Mouse (Mus musculus) C2C12 (cell line): Measurements from ENCODE around the gene Hibadh. TPM values are rescaled to one million over a fixed set of nuclear protein-coding genes. Genes with fewer than 3 reads are reported as not detected.

Experiments used
- H3K27me3 ChIP-seq: one replicate; pipeline ENCODE4 v1.6.1; 2011; ENCODE audit not compliant: control insufficient read depth, insufficient read depth, insufficient read length
- H3K36me3 ChIP-seq: one replicate; pipeline ENCODE4 v1.6.1; 2011; ENCODE audit not compliant: control insufficient read depth, insufficient read depth
- H3K4me3 ChIP-seq: one replicate; pipeline ENCODE4 v1.5.1; 2011; ENCODE audit warnings: mild to moderate bottlenecking, control low read depth; ENCODE audit not compliant: poor library complexity, insufficient read depth, severe bottlenecking
- H3K79me2 ChIP-seq: one replicate; pipeline ENCODE4 v1.6.1; 2011; ENCODE audit not compliant: control insufficient read depth, insufficient read depth
- H3K79me3 ChIP-seq: one replicate; pipeline ENCODE4 v1.6.1; 2011; ENCODE audit warnings: low read depth, control low read depth
- H3ac ChIP-seq: one replicate; pipeline ENCODE3; 2011; ENCODE audit warnings: low read depth; ENCODE audit not compliant: control insufficient read depth, insufficient read length
- CEBPB ChIP-seq: IDR thresholded peaks from one replicate; pipeline ENCODE4 v1.6.1; 2011; ENCODE audit warnings: low read depth, mild to moderate bottlenecking, control low read depth, moderate library complexity
- CTCF ChIP-seq: IDR thresholded peaks from one replicate; pipeline ENCODE4 v1.5.1; 2011; ENCODE audit not compliant: control insufficient read depth, insufficient read depth, insufficient read length
- FOSL1 ChIP-seq: IDR thresholded peaks from one replicate; pipeline ENCODE4 v1.8.0; 2011; ENCODE audit warnings: mild to moderate bottlenecking, low read length; ENCODE audit not compliant: poor library complexity, insufficient read depth, severe bottlenecking
- MAX ChIP-seq: IDR thresholded peaks from one replicate; pipeline ENCODE4 v1.6.1; 2011; ENCODE audit warnings: mild to moderate bottlenecking, control low read depth
- MYOD1 ChIP-seq: IDR thresholded peaks from one replicate; pipeline ENCODE4 v1.6.1; 2011; ENCODE audit warnings: low read depth; ENCODE audit not compliant: control insufficient read depth, insufficient read length
- MYOG ChIP-seq: IDR thresholded peaks from one replicate; pipeline ENCODE4 v1.6.1; 2011; ENCODE audit not compliant: control insufficient read depth, insufficient read length; ENCODE audit errors: extremely low read depth
- USF1 ChIP-seq: IDR thresholded peaks from one replicate; pipeline ENCODE4 v1.6.1; 2011; ENCODE audit warnings: low read depth, mild to moderate bottlenecking, control low read depth, moderate library complexity
- polyA plus RNA-seq: library from polyadenylated mRNA; unstranded; fragments of >200 nt; fragmentation: generic; extraction: Trizol; gene quantifications from one replicate; pipeline ENCODE4 v1.2.1, GENCODE M21; 2012; ENCODE audit warnings: missing spikeins

Gene Hibadh
- polyA plus RNA-seq, 1 experiment: 26.6 TPM

DNA sequence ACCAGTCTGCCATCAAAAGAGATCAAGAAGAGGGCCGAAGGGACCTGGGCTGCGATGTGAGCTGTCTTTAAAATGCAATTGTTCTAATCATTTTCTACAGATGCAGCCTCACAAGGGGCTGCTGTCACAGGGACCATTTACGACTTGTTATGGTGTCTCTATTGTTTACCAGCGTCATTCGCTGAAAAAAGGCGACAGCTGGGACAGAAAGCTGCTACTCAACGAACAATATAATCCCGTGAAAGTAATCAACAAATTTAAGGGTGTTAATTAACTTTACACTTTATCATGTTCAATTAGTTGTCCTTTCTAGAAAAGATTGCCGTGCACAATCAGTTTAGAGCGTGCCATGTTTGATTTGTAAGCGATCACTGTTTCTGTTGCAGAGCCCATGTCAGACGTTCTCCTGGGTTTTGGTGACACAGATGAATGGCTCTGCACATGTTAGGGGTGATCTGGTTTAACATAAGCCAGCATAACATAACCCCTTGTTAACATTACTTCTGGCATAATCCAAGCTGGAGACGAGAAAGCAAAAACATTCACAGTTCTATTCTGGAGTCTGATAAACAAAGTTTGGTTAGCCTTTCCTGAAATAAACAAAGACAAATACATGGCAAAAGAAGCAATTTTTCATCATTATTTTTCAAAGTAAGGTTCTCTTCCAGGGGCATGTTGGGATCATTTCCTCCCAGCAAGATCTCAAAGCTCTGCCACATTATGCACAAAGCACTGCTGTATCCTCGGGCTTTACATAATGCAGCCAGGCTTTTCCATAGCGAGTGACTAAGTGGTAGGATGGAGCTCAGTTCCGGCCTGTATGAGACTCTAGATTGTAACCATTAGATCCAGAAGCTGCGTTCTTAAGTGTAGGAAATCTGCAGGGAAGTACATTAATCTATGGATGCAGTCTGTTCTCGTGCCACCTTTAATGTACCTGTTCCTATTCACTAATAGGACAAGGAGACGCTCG lies 72.6 kb downstream of the Hibadh start:
- no peaks in the 10 kb centered on the region for H3K79me3 ChIP-seq
- H3K4me3 ChIP-seq: no peak overlapping the region
- no peak overlapping the region for H3ac ChIP-seq
- H3K36me3 ChIP-seq: no peaks in the 10 kb centered on the region
- no peaks in the 10 kb centered on the region for H3K27me3 ChIP-seq
- TF ChIP-seq FOSL1: no peak
- no peak for TF ChIP-seq MYOD1
- no peak for TF ChIP-seq USF1
- TF ChIP-seq CTCF: no peak
- no peak for TF ChIP-seq MYOG
- TF ChIP-seq MAX: no peak
- TF ChIP-seq CEBPB: no peak
- H3K79me2 ChIP-seq: no peaks in the 10 kb centered on the region

DNA sequence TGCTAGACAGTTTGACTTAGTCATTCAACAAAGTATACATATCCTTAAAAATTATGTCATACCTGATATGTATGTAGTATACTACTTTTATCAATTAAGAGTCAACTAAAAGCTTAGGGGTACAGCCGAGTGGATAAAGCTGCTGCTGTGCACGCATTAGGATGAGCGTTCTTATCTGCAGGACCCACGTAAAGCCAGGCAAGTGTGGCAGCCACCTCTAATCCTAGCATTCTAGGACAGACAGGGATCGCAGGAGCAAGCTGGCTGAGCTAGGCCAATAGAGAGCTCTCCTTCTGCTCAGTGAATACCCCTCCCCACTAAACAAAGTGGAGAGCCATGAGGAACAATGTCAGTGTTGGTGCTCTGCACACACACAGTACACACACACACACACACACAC lies 75.0 kb downstream of the Hibadh start:
- H3ac ChIP-seq: no peak overlapping the region
- TF ChIP-seq FOSL1 (no peak), USF1 (no peak)
- H3K27me3 ChIP-seq: no peaks in the 10 kb centered on the region
- no peak overlapping the region for H3K4me3 ChIP-seq
- no peaks in the 10 kb centered on the region for H3K79me3 ChIP-seq
- no peaks in the 10 kb centered on the region for H3K36me3 ChIP-seq
- H3K79me2 ChIP-seq: no peaks in the 10 kb centered on the region

DNA sequence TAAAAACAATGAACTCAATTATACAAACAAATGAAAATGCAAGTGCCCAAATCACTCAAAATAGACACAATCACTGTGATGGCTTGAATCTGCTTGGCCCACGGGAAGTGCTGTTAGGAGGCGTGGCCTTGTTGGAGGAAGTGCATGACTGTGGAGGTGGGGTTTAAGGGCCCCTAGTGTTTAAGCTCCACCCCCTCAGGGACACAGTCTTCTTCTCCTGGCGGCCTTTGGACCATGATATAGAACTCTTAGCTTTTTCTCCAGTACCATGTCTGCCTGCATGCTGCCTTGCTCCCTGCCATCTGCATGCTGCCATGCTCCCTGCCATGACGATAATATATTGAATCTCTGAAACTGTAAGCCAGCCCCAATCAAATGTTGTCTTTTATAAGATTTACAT lies 77.2 kb downstream of the Hibadh start:
- Histone ChIP-seq H3K79me2 (no peaks in the 10 kb centered on the region), H3K27me3 (no peaks in the 10 kb centered on the region), H3K4me3 (no peak overlapping the region), H3K79me3 (no peaks in the 10 kb centered on the region), H3ac (no peak overlapping the region), H3K36me3 (no peaks in the 10 kb centered on the region)
- TF ChIP-seq CTCF: no peak
- no peak for TF ChIP-seq FOSL1
- TF ChIP-seq CEBPB: no peak
- no peak for TF ChIP-seq MYOG
- no peak for TF ChIP-seq MYOD1
- no peak for TF ChIP-seq USF1
- no peak for TF ChIP-seq MAX

DNA sequence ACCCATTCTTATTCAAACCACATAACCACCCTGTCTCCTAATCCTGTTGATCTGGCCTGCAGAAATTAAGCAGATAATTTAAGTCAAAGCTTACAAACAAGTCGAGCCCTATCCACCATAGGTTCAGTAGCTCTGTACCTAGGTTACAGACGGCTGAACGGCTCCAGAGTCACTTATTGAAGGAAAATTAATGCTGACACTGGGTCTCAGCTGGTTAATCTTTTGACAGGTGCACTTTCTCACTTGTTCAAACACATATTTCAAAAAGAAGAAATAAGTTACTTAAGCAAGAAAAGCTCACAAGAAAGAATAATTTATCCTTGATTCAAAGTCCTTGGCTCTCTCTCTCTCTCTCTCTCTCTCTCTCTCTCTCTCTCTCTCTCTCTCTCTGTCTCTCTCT lies 81.1 kb downstream of the Hibadh start:
- TF ChIP-seq CEBPB (no peak), CTCF (no peak), USF1 (no peak), MYOG (no peak), MAX (no peak), FOSL1 (no peak), MYOD1 (no peak)
- H3K36me3 ChIP-seq: peaks cover 6% of the 10 kb centered on the region
- no peaks in the 10 kb centered on the region for H3K79me2 ChIP-seq
- no peak overlapping the region for H3ac ChIP-seq
- no peaks in the 10 kb centered on the region for H3K27me3 ChIP-seq
- no peak overlapping the region for H3K4me3 ChIP-seq
- no peaks in the 10 kb centered on the region for H3K79me3 ChIP-seq

DNA sequence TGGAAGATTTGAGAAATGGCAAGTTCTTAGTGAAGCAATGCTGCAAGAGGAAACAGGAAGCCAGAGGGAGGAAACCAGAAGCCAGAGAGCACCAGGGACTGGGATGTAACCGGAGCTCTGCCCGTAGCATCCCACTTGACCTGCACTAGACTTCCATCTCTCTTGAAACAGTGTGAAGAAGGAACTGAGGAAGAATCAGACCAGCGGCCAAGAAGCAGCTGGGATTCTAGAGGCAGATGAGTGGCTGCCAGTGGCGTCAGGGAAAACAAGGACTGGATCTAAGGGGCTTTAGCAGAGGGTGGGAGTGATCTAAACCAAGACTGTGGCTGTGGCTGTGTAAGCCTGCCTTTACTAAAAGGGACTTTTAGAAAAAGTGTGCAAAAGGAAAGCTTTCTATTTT lies 95.8 kb downstream of the Hibadh start:
- peaks cover 10% of the 10 kb centered on the region for H3K36me3 ChIP-seq
- no peaks in the 10 kb centered on the region for H3K27me3 ChIP-seq
- H3K79me2 ChIP-seq: no peaks in the 10 kb centered on the region
- H3K79me3 ChIP-seq: no peaks in the 10 kb centered on the region
- no peak overlapping the region for H3ac ChIP-seq
- no peak overlapping the region for H3K4me3 ChIP-seq
- TF ChIP-seq FOSL1 (no peak), MAX (no peak), CTCF (no peak), MYOG (no peak), MYOD1 (no peak), CEBPB (no peak), USF1 (no peak)

DNA sequence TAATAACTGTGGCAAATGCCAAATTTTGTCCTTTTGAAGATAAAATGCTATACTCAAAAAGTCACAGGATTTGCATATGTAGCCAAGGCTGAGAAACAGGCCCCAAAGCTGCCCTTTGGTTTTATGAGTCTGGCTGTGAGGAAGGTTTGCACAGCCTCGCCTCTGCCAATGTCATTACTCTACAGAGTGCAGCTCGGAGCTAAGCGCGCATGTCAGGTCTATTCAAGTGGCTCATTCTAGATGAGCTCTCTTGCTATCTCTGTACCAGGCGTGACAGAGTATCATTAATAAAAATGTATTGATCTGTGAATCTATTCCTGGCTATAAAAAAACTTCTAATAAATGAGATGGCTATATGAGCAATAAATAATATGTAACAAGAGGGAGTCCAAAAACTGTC lies 97.7 kb downstream of the Hibadh start:
- Histone ChIP-seq H3ac (no peak overlapping the region), H3K36me3 (peaks cover 10% of the 10 kb centered on the region), H3K27me3 (no peaks in the 10 kb centered on the region), H3K79me2 (no peaks in the 10 kb centered on the region), H3K79me3 (no peaks in the 10 kb centered on the region), H3K4me3 (no peak overlapping the region)
- TF ChIP-seq MYOG (no peak), CEBPB (no peak), FOSL1 (no peak), MAX (no peak), MYOD1 (no peak), USF1 (no peak), CTCF (no peak)
